1 mouse cellular context compared by ENCODE assay signal in the genomic region with DNA sequence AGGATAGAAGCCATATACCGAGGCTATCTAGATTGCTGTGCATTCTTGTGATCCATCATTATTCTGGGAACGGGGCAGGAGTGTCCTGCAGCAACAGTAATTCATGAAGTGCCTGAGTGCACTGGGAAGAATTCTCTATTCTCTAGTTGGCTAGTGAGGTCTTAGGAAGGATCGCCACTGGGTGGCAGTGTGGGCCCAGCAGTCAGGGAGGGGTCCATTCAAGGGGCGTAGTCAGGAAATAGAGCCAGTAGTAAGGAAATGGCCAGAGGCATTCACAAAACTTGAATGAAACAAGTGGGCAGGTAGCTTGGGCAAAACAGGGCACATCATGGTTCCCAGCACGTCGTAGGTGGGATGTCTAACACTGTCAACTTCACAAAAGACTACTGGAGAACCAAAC.
TF ChIP-seq lines count a peak whose summit lies in the region.

No protein-coding gene starts in this region.

TF ChIP-seq in MEL, 35 proteins besides CTCF, POLR2A, EP300 and RAD21:
- TF ChIP-seq SIN3A (IDR thresholded peaks at IDR 0.05; ENCODE audit: low read length) (peak; percentile 61; the same call in 1 of the 2 replicates), ZKSCAN1 (IDR thresholded peaks at IDR 0.05; ENCODE audit: low read depth, low read length) (no peak), MAFK (IDR thresholded peaks at IDR 0.05; ENCODE audit: borderline replicate concordance, low read depth, low read length) (no peak), UBTF (IDR thresholded peaks at IDR 0.05; ENCODE audit: borderline replicate concordance, insufficient read depth, low read depth, low read length) (no peak), GABPA (IDR thresholded peaks at IDR 0.05; ENCODE audit: low read depth, low read length) (no peak), HCFC1 (IDR thresholded peaks at IDR 0.05; ENCODE audit: low read depth, low read length) (0 out of 2 replicates have a peak, but pooled peaks have one; percentile 13), MAZ (IDR thresholded peaks at IDR 0.05; ENCODE audit: low read depth, low read length) (peak; percentile 68), ZMIZ1 (IDR thresholded peaks at IDR 0.05; ENCODE audit: low read depth, low read length) (no peak), TCF12 (IDR thresholded peaks at IDR 0.05; ENCODE audit: low read depth, low read length) (no peak), USF2 (IDR thresholded peaks at IDR 0.05; ENCODE audit: borderline replicate concordance in 1 of 2, insufficient read depth in 1 of 2, low read depth in 1 of 2, low read length in 2 of 2) (no peak), SMC3 (IDR thresholded peaks at IDR 0.05; ENCODE audit: low read depth, low read length) (peak; percentile 99), ZC3H11A (IDR thresholded peaks at IDR 0.05; ENCODE audit: low read depth, low read length) (peak; percentile 99), MAX (IDR thresholded peaks at IDR 0.05; ENCODE audit: low read length) (no peak), POLR2AphosphoS5 (IDR thresholded peaks at IDR 0.05; ENCODE audit: borderline replicate concordance, low read depth, low read length) (no peak), NRF1 (IDR thresholded peaks at IDR 0.05; ENCODE audit: insufficient read depth, low read depth, low read length, poor library complexity, severe bottlenecking) (no peak), MYC (IDR thresholded peaks at IDR 0.05; ENCODE audit: low read depth, low read length) (no peak)
